24 mouse cellular contexts compared by ENCODE assay signal in the genomic region with DNA sequence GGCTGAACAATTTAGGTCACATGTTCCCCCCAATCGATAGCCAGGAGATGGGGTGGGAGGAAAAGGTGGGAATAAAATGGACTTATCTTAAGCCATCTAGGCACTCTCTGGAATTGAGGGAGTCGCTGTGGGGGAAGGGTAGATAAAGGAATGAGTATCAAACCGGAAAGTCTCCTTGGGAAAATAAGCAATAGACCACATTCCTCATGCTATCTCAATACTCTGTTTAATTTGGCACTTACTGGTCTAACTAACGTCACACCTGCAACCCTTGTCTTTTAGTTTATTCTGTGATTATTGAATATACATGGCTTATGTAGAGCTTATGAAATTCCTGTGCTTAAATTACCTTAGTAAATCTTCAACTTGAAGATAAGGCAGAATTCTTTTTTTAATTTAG. TPM values are rescaled to one million over a fixed set of nuclear protein-coding genes. Genes with fewer than 3 reads are reported as not detected.
DNase-seq lines count a peak whose midpoint lies in the region; ATAC-seq and TF ChIP-seq lines count a peak whose summit lies in the region.
"Had no signal": no experiment of that assay in that cellular context is flagged by ENCODE, and none has a peak within 500 bp of the region (broad histone marks: within the 10 kb centered on the region; RNA-seq: fewer than 3 reads in every experiment).

No protein-coding gene starts in this region.

- no peak for TF ChIP-seq CTCF in liver, adult 2 months (IDR thresholded peaks at IDR 0.05; ENCODE audit: low read depth, low read length)
- TF ChIP-seq CTCF in lung, postnatal 0 days (IDR thresholded peaks at IDR 0.05), result no peak
- TF ChIP-seq CTCF in lung, adult 2 months (IDR thresholded peaks at IDR 0.05; ENCODE audit: insufficient read depth, low read length), result no peak
- TF ChIP-seq CTCF in stomach, postnatal 0 days (IDR thresholded peaks at IDR 0.05; ENCODE audit: low read depth), result no peak

- 44% methylated on average over 4 of the region's 4 CpGs for WGBS in liver, adult 2 months
- WGBS in liver, embryonic 12.5 days (ENCODE audit: insufficient replicate concordance), result 58% methylated on average over 4 of the region's 4 CpGs
- 38% methylated on average over 4 of the region's 4 CpGs for WGBS in lung, postnatal 0 days
- 45% methylated on average over 4 of the region's 4 CpGs for WGBS in lung, adult 2 months
- whole genome bisulfite sequencing in stomach, postnatal 0 days, result 44% methylated on average over 4 of the region's 4 CpGs

- H3K79me2 ChIP-seq in liver, adult 2 months (ENCODE audit: control insufficient read depth, insufficient read depth, low read length), result no peaks in the 10 kb centered on the region

- H3K4me3 ChIP-seq in liver, adult 2 months (ENCODE audit: insufficient read depth, low read depth, low read length), result no peak overlapping the region
- no peak overlapping the region for H3K4me3 ChIP-seq in liver, embryonic 12.5 days
- H3K4me3 ChIP-seq in lung, postnatal 0 days (ENCODE audit: low read depth, low read length), result no peak overlapping the region
- H3K4me3 ChIP-seq in lung, adult 2 months (replicated peaks; ENCODE audit: extremely low read depth, low read depth, low read length), result no peak overlapping the region
- no peak overlapping the region for H3K4me3 ChIP-seq in stomach, postnatal 0 days (ENCODE audit: low read depth, low read length)
- H3K4me3 ChIP-seq: embryonic facial prominence, embryonic 15.5 days; erythroblast, embryonic 14.5 days; forebrain, embryonic 10.5 days; forebrain, embryonic 15.5 days; heart, embryonic 15.5 days; hindbrain, embryonic 10.5 days had no signal

- H3K27me3 ChIP-seq in liver, adult 2 months (ENCODE audit: control insufficient read depth, insufficient read depth, low read length), result no peaks in the 10 kb centered on the region
- peaks cover 14% of the 10 kb centered on the region for H3K27me3 ChIP-seq in liver, embryonic 12.5 days (replicated peaks)
- no peaks in the 10 kb centered on the region for H3K27me3 ChIP-seq in lung, postnatal 0 days (replicated peaks; ENCODE audit: insufficient read depth, low read length)
- no peaks in the 10 kb centered on the region for H3K27me3 ChIP-seq in stomach, postnatal 0 days (ENCODE audit: control insufficient read depth, insufficient read depth, low read length)
- H3K27me3 ChIP-seq: embryonic facial prominence, embryonic 15.5 days; forebrain, embryonic 15.5 days; heart, embryonic 15.5 days had no signal

- no peaks in the 10 kb centered on the region for H3K4me1 ChIP-seq in liver, adult 2 months (ENCODE audit: control insufficient read depth, insufficient read depth, low read length)
- H3K4me1 ChIP-seq in liver, embryonic 12.5 days, result peaks cover 34% of the 10 kb centered on the region
- H3K4me1 ChIP-seq in lung, postnatal 0 days (ENCODE audit: insufficient read depth, low read depth, low read length), result peaks cover 5% of the 10 kb centered on the region; the same call in 1 of the 2 replicates
- H3K4me1 ChIP-seq in lung, adult 2 months (ENCODE audit: control insufficient read depth, insufficient read depth, low read length), result peaks cover 11% of the 10 kb centered on the region
- H3K4me1 ChIP-seq in stomach, postnatal 0 days (replicated peaks; ENCODE audit: control insufficient read depth, insufficient read depth), result no peaks in the 10 kb centered on the region
- H3K4me1 ChIP-seq: embryonic facial prominence, embryonic 15.5 days; forebrain, embryonic 15.5 days had no signal

- no peaks in the 10 kb centered on the region for H3K9me3 ChIP-seq in liver, embryonic 12.5 days (replicated peaks)
- H3K9me3 ChIP-seq in lung, postnatal 0 days (ENCODE audit: low read length), result no peaks in the 10 kb centered on the region
- no peaks in the 10 kb centered on the region for H3K9me3 ChIP-seq in stomach, postnatal 0 days (ENCODE audit: control insufficient read depth, low read length)
- H3K9me3 ChIP-seq: embryonic facial prominence, embryonic 15.5 days; forebrain, embryonic 10.5 days; forebrain, embryonic 15.5 days; G1E; heart, embryonic 15.5 days; hindbrain, embryonic 10.5 days had no signal

- no peak overlapping the region for H3K4me2 ChIP-seq in liver, embryonic 12.5 days
- no peak overlapping the region for H3K4me2 ChIP-seq in lung, postnatal 0 days (replicated peaks; ENCODE audit: low read depth, low read length)
- no peak overlapping the region for H3K4me2 ChIP-seq in stomach, postnatal 0 days (replicated peaks; ENCODE audit: low read depth)
- H3K4me2 ChIP-seq: embryonic facial prominence, embryonic 15.5 days; forebrain, embryonic 15.5 days; heart, embryonic 15.5 days; hindbrain, embryonic 14.5 days had no signal

- TF ChIP-seq POLR2A in liver, adult 2 months (IDR thresholded peaks at IDR 0.05; ENCODE audit: extremely low read depth, insufficient read depth, low read length), result no peak
- no peak for TF ChIP-seq POLR2A in lung, adult 2 months (IDR thresholded peaks at IDR 0.05; ENCODE audit: borderline replicate concordance, extremely low read depth, low read depth, low read length)

- peak; percentile 52 for DNase-seq in heart, adult 11 months
- DNase-seq in heart, adult 18-20 months, result no peak
- DNase-seq in liver, adult 2 months (ENCODE audit: extremely low read depth, low read depth, low spot score), result peak; percentile 62
- peak; percentile 87 for DNase-seq in lung, postnatal 0 days (ENCODE audit: low spot score)
- DNase-seq in lung, adult 2 months, result no peak
- DNase-seq in stomach, postnatal 0 days (ENCODE audit: low spot score), result no peak
- DNase-seq in adrenal gland, adult 18-20 months (ENCODE audit: low spot score in 2 of 2), result no peak
- DNase-seq: adrenal gland, postnatal 10 days; B cell, adult 2 months; cerebellum, adult 11 months; cerebellum, adult 8-10 months; cerebellum, postnatal 14 days; embryo, embryonic 11 days; heart, postnatal 14 days had no signal

- no peak for ATAC-seq in liver, embryonic 12.5 days
- peak; percentile 86 for ATAC-seq in lung, postnatal 0 days
- peak; percentile 74 for ATAC-seq in stomach, postnatal 0 days (ENCODE audit: low FRiP score, low TSS enrichment)
- ATAC-seq: CD4-positive, CD25-positive, alpha-beta regulatory T cell, adult 4 months; forebrain, embryonic 15.5 days had no signal

- TF ChIP-seq EP300 in lung, postnatal 0 days (IDR thresholded peaks at IDR 0.05), result peak; percentile 89
- TF ChIP-seq EP300 in stomach, postnatal 0 days (optimal IDR thresholded peaks at IDR 0.05), result no peak

- no peaks in the 10 kb centered on the region for H3K36me3 ChIP-seq in liver, adult 2 months (ENCODE audit: control insufficient read depth, insufficient read depth, low read length)
- no peaks in the 10 kb centered on the region for H3K36me3 ChIP-seq in liver, embryonic 12.5 days
- no peaks in the 10 kb centered on the region for H3K36me3 ChIP-seq in lung, postnatal 0 days (ENCODE audit: insufficient read depth, low read length)
- H3K36me3 ChIP-seq in stomach, postnatal 0 days (ENCODE audit: control insufficient read depth, insufficient read depth, low read length), result no peaks in the 10 kb centered on the region
- H3K36me3 ChIP-seq: embryonic facial prominence, embryonic 15.5 days; forebrain, embryonic 10.5 days; forebrain, embryonic 15.5 days; G1E; heart, embryonic 15.5 days; hindbrain, embryonic 10.5 days had no signal

- H3K27ac ChIP-seq in liver, adult 2 months (replicated peaks; ENCODE audit: insufficient read depth, low read depth, low read length), result no peak overlapping the region
- H3K27ac ChIP-seq in liver, embryonic 12.5 days, result no peak overlapping the region
- 0 out of 2 replicates have a peak overlapping the region, but pooled peaks have one; percentile 5 for H3K27ac ChIP-seq in lung, postnatal 0 days (ENCODE audit: low read length)
- H3K27ac ChIP-seq in stomach, postnatal 0 days (replicated peaks), result no peak overlapping the region
- H3K27ac ChIP-seq: embryonic facial prominence, embryonic 15.5 days; forebrain, embryonic 10.5 days; forebrain, embryonic 15.5 days; heart, embryonic 15.5 days; hindbrain, embryonic 10.5 days; hindbrain, embryonic 14.5 days had no signal

- H3K9ac ChIP-seq in liver, adult 2 months (ENCODE audit: low read depth, low read length), result no peak overlapping the region
- no peak overlapping the region for H3K9ac ChIP-seq in liver, embryonic 12.5 days
- H3K9ac ChIP-seq in lung, postnatal 0 days (replicated peaks; ENCODE audit: low read depth), result no peak overlapping the region
- H3K9ac ChIP-seq in stomach, postnatal 0 days (ENCODE audit: low read length), result no peak overlapping the region
- H3K9ac ChIP-seq: embryonic facial prominence, embryonic 15.5 days; forebrain, embryonic 15.5 days; heart, embryonic 15.5 days; hindbrain, embryonic 14.5 days had no signal

RNA-seq across cellular contexts. Expression of gene Aplp2, which starts 11.9 kb away (rescaled TPM):
- total RNA-seq in heart, adult 18-20 months (2021), result 100 to 1,000 TPM; 318 to 322 TPM
- total RNA-seq in liver, adult 2 months (2014; rRNA removed), result 195 and 214 TPM in 2 replicates
- polyA plus RNA-seq in liver, adult 2 months (2012; rRNA removed), result 260 and 276 TPM in 2 replicates
- 210 and 212 TPM in 2 replicates for polyA plus RNA-seq in liver, embryonic 12.5 days (2016; fragmentation: Nextera tagmentation; extraction: Ambion mirVana)
- polyA plus RNA-seq in lung, postnatal 0 days (2015; fragmentation: Nextera tagmentation; extraction: Ambion mirVana), result 523 and 525 TPM in 2 replicates
- 465 and 568 TPM in 2 replicates for polyA plus RNA-seq in lung, adult 2 months (2012; rRNA removed)
- 187 and 200 TPM in 2 replicates for polyA plus RNA-seq in stomach, postnatal 0 days (2015; fragmentation: Nextera tagmentation; extraction: Ambion mirVana)
- 100 to 1,000 TPM; 676 to 807 TPM for total RNA-seq in adrenal gland, adult 18-20 months (2021)

RNA-seq across cellular contexts. Expression of gene Prdm10, which starts 56.9 kb away (rescaled TPM):
- total RNA-seq in heart, adult 18-20 months (2021), result 1 to 10 TPM; 4.2 to 5.0 TPM
- 2.7 and 3.6 TPM in 2 replicates for total RNA-seq in liver, adult 2 months (2014; rRNA removed)
- 4.5 and 4.8 TPM in 2 replicates for polyA plus RNA-seq in liver, adult 2 months (2012; rRNA removed)
- 4.1 and 4.7 TPM in 2 replicates for polyA plus RNA-seq in liver, embryonic 12.5 days (2016; fragmentation: Nextera tagmentation; extraction: Ambion mirVana)
- 1.2 and 1.5 TPM in 2 replicates for polyA plus RNA-seq in lung, postnatal 0 days (2015; fragmentation: Nextera tagmentation; extraction: Ambion mirVana)
- 6.3 and 7.3 TPM in 2 replicates for polyA plus RNA-seq in lung, adult 2 months (2012; rRNA removed)
- 1.1 and 1.2 TPM in 2 replicates for polyA plus RNA-seq in stomach, postnatal 0 days (2015; fragmentation: Nextera tagmentation; extraction: Ambion mirVana)
- total RNA-seq in adrenal gland, adult 18-20 months (2021), result 1 to 10 TPM; 7.5 to 9.2 TPM

Comparison
In these comparisons a context has a peak if more than half of its experiments do, and no peak if none do; other contexts are left out.
1. DNase-seq: peak in heart, adult 11 months (single experiment), liver, adult 2 months (single experiment) and lung, postnatal 0 days (single experiment); none in heart, adult 18-20 months (0 of 2), lung, adult 2 months (single experiment), stomach, postnatal 0 days (single experiment) and adrenal gland, adult 18-20 months (0 of 2).